Mouse (Mus musculus) embryonic facial prominence, embryonic 11.5 days (tissue): ENCODE results near the gene Pde11a. TPM values are rescaled to one million over a fixed set of nuclear protein-coding genes. Genes with fewer than 3 reads are reported as not detected.

ENCODE experiments used
- ATAC-seq: fragments of 200-750 bp; cut with Nextera tagmentation; replicated peaks from 2 replicates; pipeline ENCODE4 v1.8.0; 2017; ENCODE audit warnings: low read depth; ENCODE audit not compliant: insufficient number of reproducible peaks, low FRiP score, low TSS enrichment
- DNase-seq: peaks from one replicate; pipeline ENCODE4 v3.0.0-alpha.2; 2015; ENCODE audit warnings: low spot score
- H3K27ac ChIP-seq: fragments of 300-500 bp; sonication (generic); replicated peaks from 2 replicates; pipeline ENCODE4 v1.5.1; 2014; ENCODE audit warnings: mild to moderate bottlenecking, low read depth, low read length, control low read depth
- H3K27me3 ChIP-seq: fragments of 300-500 bp; sonication (generic); 2 replicates; pipeline ENCODE4 v1.6.1; 2014; ENCODE audit warnings: mild to moderate bottlenecking, low read length, moderate library complexity, mixed read lengths; ENCODE audit not compliant: control insufficient read depth, insufficient read depth
- H3K36me3 ChIP-seq: fragments of 300-500 bp; sonication (generic); replicated peaks from 2 replicates; pipeline ENCODE4 v1.6.1; 2014; ENCODE audit warnings: low read depth, mild to moderate bottlenecking, low read length, moderate library complexity, mixed read lengths; ENCODE audit not compliant: control insufficient read depth, insufficient read depth
- H3K4me1 ChIP-seq: fragments of 300-500 bp; sonication (generic); 2 replicates; pipeline ENCODE4 v1.6.1; 2014; ENCODE audit warnings: low read length, mixed read lengths; ENCODE audit not compliant: control insufficient read depth, insufficient read depth
- H3K4me2 ChIP-seq: fragments of 300-500 bp; sonication (generic); 2 replicates; pipeline ENCODE4 v1.6.1; 2014; ENCODE audit warnings: low read depth, mild to moderate bottlenecking, control low read depth, low read length, moderate library complexity
- H3K4me3 ChIP-seq: fragments of 300-500 bp; sonication (generic); 2 replicates; pipeline ENCODE4 v1.5.1; 2014; ENCODE audit warnings: low read depth, low read length, control low read depth
- H3K9ac ChIP-seq: fragments of 300-500 bp; sonication (generic); replicated peaks from 2 replicates; pipeline ENCODE4 v1.6.1; 2014; ENCODE audit warnings: mild to moderate bottlenecking, control low read depth, low read length
- H3K9me3 ChIP-seq: fragments of 300-500 bp; sonication (generic); replicated peaks from 2 replicates; pipeline ENCODE4 v1.6.1; 2016; ENCODE audit warnings: mild to moderate bottlenecking, low read length, inconsistent platforms, mixed read lengths; ENCODE audit not compliant: control insufficient read depth
- WGBS: fragments of 180-500 bp; shearing (Covaris S2); extraction: QIAGEN DNeasy Blood & Tissue Kit; methylation state at CpG from one replicate; pipeline ENCODE4 v1.1.7; 2014; 5-methylcytosine and 5-hydroxymethylcytosine counted together
- polyA plus RNA-seq: library from polyadenylated mRNA; unstranded; fragments of >200 nt; fragmentation: Nextera tagmentation; extraction: Ambion mirVana; gene quantifications from 2 replicates; pipeline ENCODE4 v1.2.1, GENCODE M21; 2014

Pde11a gene
- polyA plus RNA-seq, 1 experiment from 2014 or later, result 0.28 TPM

DNA sequence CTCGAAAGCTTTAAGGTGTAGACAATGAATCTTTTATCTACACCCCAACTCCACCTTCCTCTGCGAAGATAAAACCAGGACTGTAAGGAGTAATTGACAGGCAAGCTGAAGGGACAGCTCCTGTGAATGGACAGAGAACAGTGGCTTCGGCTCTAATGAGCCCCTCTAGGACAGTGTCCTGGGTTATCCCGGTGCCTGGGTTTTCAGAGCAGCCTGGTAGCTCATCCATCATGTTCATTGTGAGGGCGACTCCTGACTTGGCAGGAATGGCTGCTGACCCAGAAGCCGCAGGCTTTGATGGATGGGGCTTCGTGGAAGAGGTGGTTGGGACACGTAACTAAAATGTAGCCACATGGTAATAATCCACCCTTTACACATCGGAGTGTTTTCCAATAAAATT is 335.7 kb downstream of the Pde11a start:
- H3K36me3 ChIP-seq, result no peaks in the 10 kb centered on the region
- H3K27ac ChIP-seq, result no peak overlapping the region
- H3K9ac ChIP-seq, result no peak overlapping the region
- H3K4me1 ChIP-seq, result no peaks in the 10 kb centered on the region
- H3K4me2 ChIP-seq, result no peak overlapping the region
- WGBS, result 61% methylated on average over 9 of the region's 9 CpGs
- no peak overlapping the region for H3K4me3 ChIP-seq
- ATAC-seq, result no peak
- no peaks in the 10 kb centered on the region for H3K27me3 ChIP-seq
- no peaks in the 10 kb centered on the region for H3K9me3 ChIP-seq
- no peak for DNase-seq

DNA sequence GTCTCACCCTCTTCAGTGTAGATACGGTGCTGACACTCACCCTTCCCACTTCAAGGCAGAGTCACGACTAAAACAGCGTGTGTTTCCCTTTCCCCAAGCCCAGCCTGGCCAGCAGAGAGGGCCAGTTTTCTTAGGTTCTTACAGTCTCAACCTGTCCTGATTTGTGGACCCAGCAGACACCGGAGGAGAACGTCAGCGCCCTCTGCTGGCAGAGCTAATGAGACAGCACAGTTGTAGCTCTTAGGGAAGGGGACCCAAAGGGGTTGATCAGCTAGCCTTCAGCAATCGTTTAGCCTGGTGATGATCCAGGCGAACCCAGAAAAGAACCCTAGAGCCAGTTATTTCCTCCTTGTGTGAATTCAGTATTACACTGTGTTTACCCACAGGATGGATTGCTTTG is 337.2 kb downstream of the Pde11a start:
- H3K4me1 ChIP-seq, result no peaks in the 10 kb centered on the region
- no peak for ATAC-seq
- H3K9ac ChIP-seq, result no peak overlapping the region
- no peaks in the 10 kb centered on the region for H3K27me3 ChIP-seq
- no peak overlapping the region for H3K4me3 ChIP-seq
- WGBS, result 37% methylated on average over 8 of the region's 8 CpGs
- H3K36me3 ChIP-seq, result no peaks in the 10 kb centered on the region
- H3K9me3 ChIP-seq, result no peaks in the 10 kb centered on the region
- no peak overlapping the region for H3K4me2 ChIP-seq
- peak; percentile 67 for DNase-seq
- H3K27ac ChIP-seq, result no peak overlapping the region

DNA sequence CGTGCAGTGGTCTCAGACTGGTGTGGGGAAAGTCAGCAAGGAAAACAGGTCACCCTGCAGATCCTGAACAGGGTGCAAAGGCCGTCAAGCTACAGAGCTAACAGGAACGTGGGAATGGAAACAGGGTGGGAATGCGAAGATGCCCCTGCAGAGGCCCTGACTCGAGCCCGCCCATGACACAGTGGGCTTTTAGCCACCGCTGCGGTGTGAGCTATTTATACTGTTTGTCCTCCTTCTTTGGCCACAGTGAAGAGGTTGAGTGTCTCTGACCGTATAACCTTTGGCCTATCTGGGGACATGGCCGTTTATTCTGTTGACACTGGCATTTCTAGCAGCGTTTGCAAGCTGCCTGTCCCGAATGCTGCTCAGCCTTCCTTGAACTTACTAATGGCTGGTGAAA is 338.9 kb downstream of the Pde11a start:
- no peak for DNase-seq
- H3K27me3 ChIP-seq, result no peaks in the 10 kb centered on the region
- no peaks in the 10 kb centered on the region for H3K4me1 ChIP-seq
- H3K27ac ChIP-seq, result no peak overlapping the region
- H3K9ac ChIP-seq, result 0 out of 2 replicates have a peak overlapping the region, but pooled peaks have one; percentile 4
- no peak for ATAC-seq
- no peak overlapping the region for H3K4me2 ChIP-seq
- H3K36me3 ChIP-seq, result no peaks in the 10 kb centered on the region
- H3K9me3 ChIP-seq, result no peaks in the 10 kb centered on the region
- no peak overlapping the region for H3K4me3 ChIP-seq
- 36% methylated on average over 12 of the region's 12 CpGs for WGBS

DNA sequence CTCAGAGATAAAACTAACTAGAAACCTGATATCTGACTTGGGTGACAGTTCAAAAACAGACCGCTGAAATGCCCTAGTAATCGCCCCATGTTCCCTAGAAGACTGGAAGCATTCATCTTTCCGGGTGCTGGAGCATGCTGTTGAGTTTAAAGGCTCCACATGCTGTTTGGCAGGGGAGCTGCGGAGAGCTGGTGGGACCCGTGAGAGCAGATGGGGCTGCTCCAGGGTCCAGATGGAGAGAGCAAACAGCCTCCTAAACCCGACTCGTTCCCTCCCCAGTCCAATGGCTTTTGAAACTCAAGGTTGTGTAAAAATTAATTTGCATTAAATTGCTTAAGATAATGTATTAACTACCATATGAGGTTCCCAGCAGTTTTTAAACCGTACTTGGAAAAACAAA is 339.9 kb downstream of the Pde11a start:
- H3K27me3 ChIP-seq, result no peaks in the 10 kb centered on the region
- H3K4me1 ChIP-seq, result no peaks in the 10 kb centered on the region
- H3K9me3 ChIP-seq, result no peaks in the 10 kb centered on the region
- no peak overlapping the region for H3K27ac ChIP-seq
- no peak overlapping the region for H3K9ac ChIP-seq
- ATAC-seq, result no peak
- no peak overlapping the region for H3K4me2 ChIP-seq
- H3K4me3 ChIP-seq, result no peak overlapping the region
- WGBS, result 29% methylated on average over 8 of the region's 8 CpGs
- H3K36me3 ChIP-seq, result no peaks in the 10 kb centered on the region
- no peak for DNase-seq

DNA sequence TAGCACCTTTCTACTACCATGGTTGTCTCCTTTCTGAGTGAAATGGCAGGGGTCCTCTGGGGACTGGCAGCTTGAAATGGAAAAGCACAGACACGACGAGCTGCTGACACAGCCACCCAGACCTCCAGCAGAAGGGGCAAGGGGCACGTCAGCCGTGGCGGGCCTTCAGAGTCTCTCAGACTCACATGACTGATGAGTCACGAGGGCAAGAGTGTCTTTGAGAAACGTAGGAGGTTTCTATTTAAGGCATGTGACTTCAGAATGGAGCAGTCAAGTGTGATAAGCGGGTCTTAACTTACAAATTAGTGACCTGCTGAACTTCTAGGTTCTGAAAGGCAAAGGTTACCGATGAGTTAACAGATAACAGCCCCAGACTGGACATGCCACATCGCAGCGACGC is 340.8 kb downstream of the Pde11a start:
- no peak for ATAC-seq
- H3K4me1 ChIP-seq, result no peaks in the 10 kb centered on the region
- H3K9me3 ChIP-seq, result no peaks in the 10 kb centered on the region
- H3K9ac ChIP-seq, result no peak overlapping the region
- no peak overlapping the region for H3K4me3 ChIP-seq
- no peak for DNase-seq
- H3K36me3 ChIP-seq, result no peaks in the 10 kb centered on the region
- WGBS, result 40% methylated on average over 12 of the region's 12 CpGs
- H3K27me3 ChIP-seq, result no peaks in the 10 kb centered on the region
- no peak overlapping the region for H3K4me2 ChIP-seq
- no peak overlapping the region for H3K27ac ChIP-seq

DNA sequence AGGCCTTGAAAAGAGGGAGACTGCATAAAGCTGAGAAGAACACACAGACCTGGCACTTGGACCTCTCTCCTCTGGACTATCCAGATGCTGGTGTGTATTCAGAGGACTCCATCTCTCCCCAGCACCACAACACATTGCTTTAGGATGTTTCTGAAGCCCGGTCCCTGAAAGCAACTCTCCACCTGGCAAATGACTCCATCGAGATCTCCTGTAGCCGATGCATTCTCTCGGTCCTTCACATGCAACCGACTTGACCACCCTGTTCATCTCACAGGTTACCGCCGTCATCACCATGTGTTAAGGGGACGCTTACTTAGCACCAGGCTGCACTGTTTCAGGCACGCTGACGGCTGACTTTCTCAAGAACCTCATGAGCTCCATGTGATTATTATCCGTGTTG is 343.7 kb downstream of the Pde11a start:
- no peaks in the 10 kb centered on the region for H3K27me3 ChIP-seq
- ATAC-seq, result no peak
- H3K36me3 ChIP-seq, result no peaks in the 10 kb centered on the region
- H3K4me2 ChIP-seq, result no peak overlapping the region
- H3K9ac ChIP-seq, result no peak overlapping the region
- no peaks in the 10 kb centered on the region for H3K4me1 ChIP-seq
- no peak for DNase-seq
- 93% methylated on average over 11 of the region's 11 CpGs for whole genome bisulfite sequencing
- no peak overlapping the region for H3K4me3 ChIP-seq
- H3K9me3 ChIP-seq, result no peaks in the 10 kb centered on the region
- H3K27ac ChIP-seq, result no peak overlapping the region

DNA sequence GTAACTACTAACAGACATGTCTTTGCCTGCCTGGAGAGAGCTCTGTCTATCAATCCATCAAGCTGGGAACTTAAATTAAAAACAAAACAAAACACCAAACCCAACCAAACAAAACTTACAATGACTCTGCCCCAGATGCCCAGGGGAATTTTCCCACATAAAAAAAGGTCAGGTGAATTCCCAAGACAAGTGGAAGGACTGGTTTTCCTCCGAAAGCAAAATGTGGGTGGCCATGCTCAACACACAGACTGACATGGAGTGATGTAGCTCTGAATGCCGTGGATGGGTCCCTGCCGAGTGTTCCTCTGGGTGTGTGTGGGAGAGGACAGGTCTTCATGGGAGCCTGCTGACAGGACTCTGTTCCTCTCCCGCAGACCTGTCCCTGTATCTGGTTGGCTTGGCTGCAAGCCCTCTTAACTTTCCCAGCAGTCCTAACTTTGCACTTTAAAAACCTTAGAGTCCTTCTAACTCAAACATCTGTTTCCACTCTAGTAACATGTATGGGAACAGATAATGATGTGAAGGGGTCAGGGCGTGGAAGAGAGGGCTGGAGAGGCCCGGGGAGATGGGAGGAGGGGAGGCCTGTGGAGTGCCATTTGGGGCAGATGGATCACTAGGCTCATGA is 346.9 kb downstream of the Pde11a start:
- Histone ChIP-seq H3K4me2 (no peak overlapping the region), H3K4me1 (no peaks in the 10 kb centered on the region), H3K27ac (0 out of 2 replicates have a peak overlapping the region, but pooled peaks have one; percentile 17), H3K36me3 (no peaks in the 10 kb centered on the region), H3K27me3 (no peaks in the 10 kb centered on the region), H3K9ac (no peak overlapping the region), H3K4me3 (no peak overlapping the region), H3K9me3 (no peaks in the 10 kb centered on the region)
- DNase-seq (peak; percentile 58), ATAC-seq (peak; percentile 27; the same call in 1 of the 2 replicates)
- WGBS, result 12% methylated on average over 6 of the region's 6 CpGs

DNA sequence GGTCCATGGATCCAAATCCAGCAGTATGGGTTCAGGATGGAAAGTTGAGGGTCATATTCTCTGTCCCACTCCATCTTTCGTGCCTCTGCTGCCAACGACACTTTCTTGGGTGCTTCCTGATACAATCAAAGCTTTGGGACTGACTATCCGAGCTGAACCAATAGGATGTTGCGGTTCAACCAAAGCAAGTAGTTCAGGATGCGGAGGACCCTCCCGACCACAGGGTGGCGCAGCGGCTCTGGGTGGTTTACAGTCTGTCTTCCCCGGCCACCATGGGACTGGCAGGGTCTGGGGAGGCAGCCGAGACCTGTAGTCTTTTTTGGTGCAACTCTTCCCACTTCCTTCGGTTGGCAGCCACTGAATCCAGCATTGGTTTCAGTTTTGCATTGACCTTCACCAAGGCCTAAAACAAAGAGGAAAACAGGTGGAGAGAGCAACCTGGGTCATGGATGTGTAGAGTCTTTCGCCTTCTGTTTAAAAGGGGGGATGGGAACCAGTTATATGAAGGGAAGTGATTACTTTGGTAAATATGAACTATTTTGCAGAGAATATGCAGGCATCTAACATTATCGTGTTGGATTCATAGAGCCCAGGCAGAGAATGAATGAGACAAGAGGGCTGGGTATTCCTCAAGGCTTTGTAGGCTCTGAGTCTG is 347.6 kb downstream of the Pde11a start:
- H3K27ac ChIP-seq, result peak overlapping the region; percentile 42
- WGBS, result 38% methylated on average over 13 of the region's 13 CpGs
- H3K36me3 ChIP-seq, result no peaks in the 10 kb centered on the region
- no peaks in the 10 kb centered on the region for H3K9me3 ChIP-seq
- no peak for ATAC-seq
- H3K4me1 ChIP-seq, result no peaks in the 10 kb centered on the region
- H3K27me3 ChIP-seq, result no peaks in the 10 kb centered on the region
- H3K9ac ChIP-seq, result no peak overlapping the region
- no peak overlapping the region for H3K4me3 ChIP-seq
- peak; percentile 73 for DNase-seq
- H3K4me2 ChIP-seq, result no peak overlapping the region
